In the genomic region with DNA sequence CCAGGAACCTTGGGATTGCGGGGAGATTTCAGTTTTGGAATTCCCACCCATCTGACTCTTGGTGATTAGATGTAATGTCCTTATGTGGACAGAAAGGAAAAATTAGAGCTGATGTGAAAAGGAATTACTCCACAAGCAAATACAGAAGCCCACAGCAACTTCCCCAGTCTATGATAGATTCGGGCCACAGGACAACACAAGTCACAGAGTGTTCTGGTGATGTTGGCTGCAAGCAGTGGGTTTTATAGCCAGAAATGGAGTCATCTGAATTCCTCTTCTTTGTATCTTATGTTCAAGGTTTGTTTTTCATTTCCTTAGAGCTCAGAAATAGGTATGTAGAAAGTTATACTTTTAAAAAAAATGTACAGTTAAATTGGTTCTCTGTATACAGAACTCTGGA, we compare ENCODE assay signal across 30 mouse cellular contexts. TPM values are rescaled to one million over a fixed set of nuclear protein-coding genes. Genes with fewer than 3 reads are reported as not detected.
DNase-seq lines count a peak whose midpoint lies in the region; ATAC-seq and TF ChIP-seq lines count a peak whose summit lies in the region.
"Had no signal": no experiment of that assay in that cellular context is flagged by ENCODE, and none has a peak within 500 bp of the region (broad histone marks: within the 10 kb centered on the region; RNA-seq: fewer than 3 reads in every experiment).

No protein-coding gene starts in this region.

- intact Hi-C loops in gastrocnemius, postnatal 14 days (cut with DNase I; ENCODE audit: low total_unique reads) = no loop called here

- ATAC-seq in intestine, embryonic 16.5 days = no peak
- ATAC-seq: forebrain, embryonic 14.5 days; forebrain, postnatal 0 days; hindbrain, embryonic 16.5 days; intestine, embryonic 15.5 days had no signal

- no peaks in the 10 kb centered on the region for H3K27me3 ChIP-seq in intestine, embryonic 16.5 days (replicated peaks; ENCODE audit: control insufficient read depth, insufficient read depth, low read length)
- H3K27me3 ChIP-seq: CH12.LX; embryonic facial prominence, embryonic 12.5 days; embryonic facial prominence, embryonic 15.5 days; heart, embryonic 15.5 days; intestine, embryonic 15.5 days; Patski had no signal

- no peak overlapping the region for H3K4me3 ChIP-seq in embryonic fibroblast, embryonic 13.5 days (ENCODE audit: insufficient read depth, low read length)
- H3K4me3 ChIP-seq in intestine, embryonic 16.5 days (ENCODE audit: low read length) = no peak overlapping the region
- H3K4me3 ChIP-seq: embryonic facial prominence, embryonic 12.5 days; embryonic facial prominence, embryonic 15.5 days; erythroblast, embryonic 14.5 days; heart, embryonic 15.5 days; hindbrain, embryonic 10.5 days; hindbrain, embryonic 13.5 days; intestine, embryonic 15.5 days had no signal

- H3K36me3 ChIP-seq in intestine, embryonic 16.5 days (ENCODE audit: control insufficient read depth, insufficient read depth, low read length) = no peaks in the 10 kb centered on the region
- H3K36me3 ChIP-seq: embryonic facial prominence, embryonic 12.5 days; embryonic facial prominence, embryonic 15.5 days; G1E; heart, embryonic 15.5 days; hindbrain, embryonic 10.5 days; hindbrain, embryonic 13.5 days; intestine, embryonic 15.5 days had no signal

- WGBS in intestine, embryonic 16.5 days = 90% methylated on average over 2 of the region's 2 CpGs

- no peaks in the 10 kb centered on the region for H3K9me3 ChIP-seq in intestine, embryonic 16.5 days (ENCODE audit: control insufficient read depth, low read length)
- H3K9me3 ChIP-seq: embryonic facial prominence, embryonic 12.5 days; embryonic facial prominence, embryonic 15.5 days; G1E; heart, embryonic 15.5 days; hindbrain, embryonic 10.5 days; hindbrain, embryonic 13.5 days; intestine, embryonic 15.5 days had no signal

- no peak for TF ChIP-seq CTCF in embryonic fibroblast, embryonic 13.5 days (IDR thresholded peaks at IDR 0.05; ENCODE audit: borderline replicate concordance, insufficient read depth, low read length)

- TF ChIP-seq POLR2A in embryonic fibroblast, embryonic 13.5 days (IDR thresholded peaks at IDR 0.05; ENCODE audit: low read depth, low read length) = no peak

- peaks cover 6% of the 10 kb centered on the region for H3K4me1 ChIP-seq in embryonic fibroblast, embryonic 13.5 days (ENCODE audit: control insufficient read depth, insufficient read depth, low read length)
- H3K4me1 ChIP-seq in intestine, embryonic 16.5 days (ENCODE audit: control insufficient read depth, insufficient read depth, low read length) = peaks cover 3% of the 10 kb centered on the region; the same call in 1 of the 2 replicates
- H3K4me1 ChIP-seq: embryonic facial prominence, embryonic 12.5 days; embryonic facial prominence, embryonic 15.5 days; heart, embryonic 15.5 days; hindbrain, embryonic 13.5 days; intestine, embryonic 15.5 days had no signal

- no peak overlapping the region for H3K9ac ChIP-seq in intestine, embryonic 16.5 days (ENCODE audit: low read depth, low read length)
- H3K9ac ChIP-seq: embryonic facial prominence, embryonic 12.5 days; embryonic facial prominence, embryonic 15.5 days; forebrain, postnatal 0 days; heart, embryonic 15.5 days; hindbrain, embryonic 13.5 days; intestine, embryonic 15.5 days had no signal

- H3K27ac ChIP-seq in embryonic fibroblast, embryonic 13.5 days (ENCODE audit: insufficient read depth, low read length) = peak overlapping the region; percentile 91; the same call in 1 of the 2 replicates
- no peak overlapping the region for H3K27ac ChIP-seq in intestine, embryonic 16.5 days (ENCODE audit: low read length)
- H3K27ac ChIP-seq: embryonic facial prominence, embryonic 12.5 days; embryonic facial prominence, embryonic 15.5 days; heart, embryonic 15.5 days; hindbrain, embryonic 13.5 days; intestine, embryonic 15.5 days had no signal

- DNase-seq in gastrocnemius, adult 18-20 months (ENCODE audit: low spot score) = peak; percentile 45
- DNase-seq in gastrocnemius, postnatal 14 days = no peak
- peak; percentile 55 for DNase-seq in heart, adult 8-10 months (ENCODE audit: low spot score)
- no peak for DNase-seq in heart, postnatal 4 days
- DNase-seq: adrenal gland, postnatal 10 days; adrenal gland, postnatal 36 days; B cell, adult 2 months; cerebellum, adult 2 months; cerebellum, adult 9-11 months; cerebellum, postnatal 25 days; forebrain, postnatal 0 days; gastrocnemius, postnatal 36 days; heart, postnatal 14 days; kidney, adult 18-20 months; kidney, adult 9 months had no signal

- no peak overlapping the region for H3K4me2 ChIP-seq in intestine, embryonic 16.5 days (ENCODE audit: low read depth, low read length)
- H3K4me2 ChIP-seq: embryonic facial prominence, embryonic 12.5 days; embryonic facial prominence, embryonic 15.5 days; heart, embryonic 11.5 days; heart, embryonic 15.5 days; hindbrain, embryonic 13.5 days; intestine, embryonic 15.5 days had no signal

RNA-seq across cellular contexts. Expression of a gene that starts 56.8 kb away (rescaled TPM):
- under 1 TPM in 1 of 2 experiments, not detected in 1; 0.24 TPM for total RNA-seq in gastrocnemius, adult 18-20 months (2021)
- total RNA-seq in gastrocnemius, postnatal 14 days (2021) = under 1 TPM in 1 of 2 experiments, not detected in 1; 0.27 TPM
- not detected for total RNA-seq in heart, adult 8-10 months (2022)
- under 1 TPM; 0.25 to 0.43 TPM for total RNA-seq in heart, postnatal 4 days (2021)
- polyA plus RNA-seq in embryonic fibroblast, embryonic 13.5 days (2011; ENCODE audit: insufficient read length, low read depth, missing spikeins) = 0.55 and 1.4 TPM in 2 replicates
- 4.0 and 5.9 TPM in 2 replicates for polyA plus RNA-seq in intestine, embryonic 16.5 days (2015; fragmentation: Nextera tagmentation; extraction: Ambion mirVana)
- total RNA-seq: gastrocnemius, postnatal 36 days; heart, postnatal 14 days had no signal

Comparison
In these comparisons a context has a peak if more than half of its experiments do, and no peak if none do; other contexts are left out.
1. DNase-seq: peak in gastrocnemius, adult 18-20 months (single experiment) and heart, adult 8-10 months (single experiment); none in gastrocnemius, postnatal 14 days (single experiment) and heart, postnatal 4 days (single experiment).